Mouse (Mus musculus): Measurements from ENCODE around the gene Cops3.
"Not testable (repeated sequence)": the region's sequence is repeated elsewhere in the genome, so short reads cannot be mapped to it uniquely, and the experiment has no call there.

The Cops3 gene

DNA sequence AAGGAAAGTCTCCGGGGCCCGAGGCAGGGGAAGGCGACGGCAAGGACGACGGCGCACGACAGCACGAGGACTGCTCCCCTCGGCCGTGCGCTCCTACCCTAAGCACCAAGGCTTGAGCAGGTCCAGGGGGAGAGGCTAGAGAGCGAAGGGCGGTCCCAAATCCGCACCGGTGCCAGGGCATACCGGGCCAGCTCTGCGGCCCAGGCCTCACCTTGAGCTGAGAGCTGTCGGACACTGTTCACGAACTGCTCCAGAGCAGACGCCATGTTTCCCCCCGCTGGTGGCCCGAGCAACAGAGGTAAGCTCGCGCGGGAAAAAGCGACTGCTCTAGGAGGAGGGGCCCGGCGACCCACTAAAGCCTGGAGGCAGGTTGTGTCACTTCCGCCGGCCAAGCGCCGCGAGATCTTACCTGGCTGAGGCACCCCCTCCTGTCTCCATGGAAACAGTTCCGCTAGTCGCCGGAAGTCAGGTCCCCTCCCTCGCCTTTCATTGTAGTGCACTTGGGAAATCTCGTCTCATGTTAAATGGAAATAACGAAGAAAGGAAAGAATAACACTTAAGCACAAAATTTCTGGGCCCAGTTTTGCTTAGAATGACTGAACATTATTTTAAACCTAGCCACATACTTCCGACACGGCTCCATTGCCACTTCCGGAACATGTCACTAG, at the start of gene Cops3:
Cops3 (minus strand) TSS at position 380 of the 668 bp plus-strand sequence.
- in situ Hi-C loops (cut with MseI, MboI): no loop called here

DNA sequence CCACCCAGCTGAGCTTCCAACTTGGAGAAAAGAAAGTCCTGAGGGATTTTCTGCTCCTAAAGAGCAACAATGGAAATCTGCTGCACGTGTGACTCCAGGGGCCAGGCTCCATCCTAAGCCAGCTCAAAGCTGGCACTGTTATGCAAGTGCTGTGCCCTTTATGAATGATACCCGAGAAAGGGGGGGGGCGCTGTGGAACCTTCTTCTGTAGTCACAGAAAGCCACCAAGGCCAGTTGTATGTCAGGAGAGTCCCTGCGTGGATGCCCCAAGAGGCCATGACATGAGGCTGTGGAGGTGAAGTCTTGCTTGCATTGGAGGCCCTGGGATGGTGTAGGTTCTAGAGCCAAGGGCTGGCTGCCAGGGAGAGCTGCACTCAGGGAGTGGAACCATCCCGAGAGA, 48.5 kb upstream of the Cops3 start:
- in situ Hi-C loops (cut with MseI, MboI): no loop called here

- in situ Hi-C loops (cut with MseI, MboI): no loop called here
Observed at GRCm38 (mm10) chr11:59886952-59887351, 47.3 kb upstream of the Cops3 start.

GRCm38 (mm10) chr11:59885217-59885986, 45.8 kb upstream of the Cops3 start:
- in situ Hi-C loops (cut with MseI, MboI): no loop called here

- in situ Hi-C loops (cut with MseI, MboI): loop anchor here in 1 of 2 experiments (5.0 kb wide), 1 partner anchor 197 kb away; no protein-coding TSS in a partner anchor
Observed at GRCm38 (mm10) chr11:59880031-59880430, 40.4 kb upstream of the Cops3 start.

- in situ Hi-C loops (cut with MseI, MboI): no loop called here
Observed at GRCm38 (mm10) chr11:59872124-59872523, 32.5 kb upstream of the Cops3 start.

- in situ Hi-C loops (cut with MseI, MboI): loop anchor here in 1 of 2 experiments (10.0 kb wide), 1 partner anchor 1770 kb away; no protein-coding TSS in a partner anchor
Observed at GRCm38 (mm10) chr11:59864316-59864715, 24.7 kb upstream of the Cops3 start.

- in situ Hi-C loops (cut with MseI, MboI): loop anchor here in 1 of 2 experiments (10.0 kb wide), 1 partner anchor 1774 kb away; no protein-coding TSS in a partner anchor
Observed at GRCm38 (mm10) chr11:59860467-59860866, 20.8 kb upstream of the Cops3 start.

- in situ Hi-C loops (cut with MseI, MboI): no loop called here
Observed at GRCm38 (mm10) chr11:59852865-59853264, 13.2 kb upstream of the Cops3 start.

GRCm38 (mm10) chr11:59847891-59848884, 8.6 kb upstream of the Cops3 start:
- in situ Hi-C loops (cut with MseI, MboI): no loop called here

DNA sequence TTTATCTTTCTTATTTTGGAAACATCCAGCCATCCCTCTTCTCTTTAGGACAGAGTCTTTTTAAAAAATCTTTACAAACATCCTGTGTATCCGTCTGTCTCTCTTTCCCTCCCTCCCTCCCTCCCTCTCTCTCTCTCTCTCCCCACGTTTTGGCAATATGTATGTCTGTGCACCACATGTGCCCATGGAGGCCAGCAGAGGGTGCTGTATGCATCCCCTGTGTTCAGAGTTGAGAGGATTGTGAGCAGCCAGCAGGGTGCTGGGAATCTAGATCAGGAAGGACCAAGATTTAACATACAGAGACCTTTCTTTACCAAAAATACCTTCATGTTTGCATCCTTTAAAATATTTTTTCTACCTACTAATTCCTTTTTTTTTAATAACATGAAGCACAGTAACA, 7.5 kb upstream of the Cops3 start:
- in situ Hi-C loops (cut with MseI, MboI): no loop called here

DNA sequence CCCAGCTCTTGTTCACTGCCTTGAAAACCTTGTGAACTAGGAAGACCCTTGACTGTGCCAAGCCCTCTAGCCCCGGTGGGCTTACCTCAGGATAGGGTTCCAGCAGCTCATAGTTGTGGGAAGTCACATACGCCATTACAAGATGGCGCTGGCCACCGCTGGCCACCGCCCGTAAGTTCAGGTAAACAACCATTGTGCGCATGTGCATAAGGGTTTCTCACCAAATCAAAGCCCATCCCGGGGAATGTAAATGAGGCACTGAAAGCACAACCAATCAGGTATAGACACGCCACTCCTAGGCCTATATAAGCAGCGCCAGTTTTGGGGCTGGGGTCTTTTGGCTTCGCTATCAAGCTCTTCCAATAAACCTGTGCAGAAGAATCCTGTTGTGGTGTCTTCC, 6.7 kb upstream of the Cops3 start:
- in situ Hi-C loops (cut with MseI, MboI): no loop called here

GRCm38 (mm10) chr11:59839008-59839458, 605 bp downstream of the Cops3 start, which contains the start of gene Nt5m:
Gene Nt5m (plus strand): TSS chr11:59839447.
- in situ Hi-C loops (cut with MseI, MboI): no loop called here

GRCm38 (mm10) chr11:59838426-59838825, 1.2 kb downstream of the Cops3 start:
- in situ Hi-C loops (cut with MseI, MboI): no loop called here

DNA sequence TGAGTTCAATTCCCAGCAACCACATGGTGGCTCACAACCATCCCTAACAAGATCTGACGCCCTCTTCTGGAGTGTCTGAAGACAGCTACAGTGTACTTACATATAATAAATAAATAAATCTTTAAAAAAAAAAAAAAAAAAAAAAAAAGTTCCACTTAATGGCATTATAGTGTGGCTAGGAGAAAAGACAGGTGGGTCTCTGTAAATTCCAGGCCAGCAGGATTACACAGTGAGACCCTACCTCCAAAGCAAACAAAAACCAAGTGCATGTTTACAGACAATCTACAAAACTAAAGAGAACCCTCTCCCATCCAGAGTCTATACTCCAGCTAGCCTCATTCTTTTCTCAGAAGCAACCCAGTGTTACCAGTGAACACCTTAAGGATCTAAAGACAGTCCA, 1.8 kb downstream of the Cops3 start:
- in situ Hi-C loops (cut with MseI, MboI): not testable (repeated sequence)

DNA sequence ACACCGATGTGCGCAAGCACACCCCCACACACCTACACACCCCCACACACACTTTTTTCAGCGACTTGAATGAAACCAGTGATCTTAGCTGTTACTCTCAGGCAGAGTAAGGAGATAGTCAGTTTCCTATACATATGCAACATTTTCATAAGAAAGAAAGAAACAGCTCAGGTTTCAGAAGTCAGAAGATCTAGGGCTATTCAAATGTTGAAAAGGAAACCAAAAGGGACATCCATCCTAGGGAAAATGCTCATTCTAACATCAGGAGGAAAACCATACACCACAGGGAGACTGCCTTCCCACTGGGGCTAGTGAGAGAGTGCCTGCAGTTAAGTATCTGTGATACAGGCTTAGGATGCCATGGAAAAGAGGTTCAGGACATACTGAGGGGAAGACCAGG, 18.0 kb downstream of the Cops3 start:
- in situ Hi-C loops (cut with MseI, MboI): no loop called here

GRCm38 (mm10) chr11:59817916-59818315, 21.7 kb downstream of the Cops3 start:
- in situ Hi-C loops (cut with MseI, MboI): no loop called here

GRCm38 (mm10) chr11:59815482-59816065, 24.1 kb downstream of the Cops3 start:
- in situ Hi-C loops (cut with MseI, MboI): no loop called here

GRCm38 (mm10) chr11:59814936-59815335, 24.7 kb downstream of the Cops3 start:
- in situ Hi-C loops (cut with MseI, MboI): no loop called here

GRCm38 (mm10) chr11:59814311-59814710, 25.3 kb downstream of the Cops3 start:
- in situ Hi-C loops (cut with MseI, MboI): no loop called here

DNA sequence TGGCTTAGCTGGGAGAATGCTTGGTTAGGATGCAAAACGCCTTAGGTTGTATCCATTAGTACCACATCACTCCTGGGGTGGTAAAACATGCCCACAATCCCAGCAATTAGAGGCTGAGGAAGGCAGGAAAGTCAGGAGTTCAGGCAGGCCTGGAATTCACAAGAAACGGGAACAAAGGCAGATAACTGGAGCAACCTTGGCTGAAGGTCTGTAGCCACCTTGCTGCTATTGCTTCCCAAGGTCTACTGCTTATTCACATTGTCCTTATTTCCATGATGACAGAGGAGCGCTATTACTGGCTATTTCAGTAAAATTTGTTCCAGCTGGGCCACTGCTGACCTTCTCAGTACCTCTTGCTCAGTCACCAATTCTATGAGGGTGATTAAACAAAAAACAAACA, 26.4 kb downstream of the Cops3 start:
- in situ Hi-C loops (cut with MseI, MboI): no loop called here

Measured in mouse trophoblast stem cell (cell line).